Mouse (Mus musculus): ENCODE data around the gene Gm20532.

Gene Gm20532

DNA sequence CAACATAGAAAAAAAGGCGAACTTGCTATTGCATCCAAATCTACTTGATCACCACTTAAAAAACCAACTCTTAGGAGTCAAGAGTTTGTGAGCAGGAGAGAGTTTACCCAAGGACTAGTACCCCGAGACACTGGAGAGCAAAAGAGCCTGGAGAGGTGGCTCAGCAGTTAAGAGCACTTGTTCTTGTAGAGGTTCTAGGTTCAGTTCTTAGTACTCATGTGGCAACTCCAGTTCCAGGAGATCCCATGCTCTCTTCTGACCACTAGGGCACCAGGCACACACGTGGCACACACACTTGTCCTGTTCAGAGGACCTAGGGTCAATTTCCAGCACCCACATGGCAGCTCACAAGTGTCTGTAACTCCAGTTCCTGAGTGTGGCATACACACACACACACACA lies 39.6 kb downstream of the Gm20532 start:
- WGBS, result 76% methylated on average over 3 of the region's 3 CpGs

- under 1% methylated on average over 68 of the region's 70 CpGs for WGBS
Observed at GRCm38 (mm10) chr2:26627921-26628739, 41.7 kb downstream of the Gm20532 start, which contains the start of gene Fam69b. Gene Fam69b, plus strand, starts transcription at chr2:26628457.

- 25% methylated on average over 5 of the region's 5 CpGs for WGBS
Observed at GRCm38 (mm10) chr2:26628792-26629437, 42.5 kb downstream of the Gm20532 start.

DNA sequence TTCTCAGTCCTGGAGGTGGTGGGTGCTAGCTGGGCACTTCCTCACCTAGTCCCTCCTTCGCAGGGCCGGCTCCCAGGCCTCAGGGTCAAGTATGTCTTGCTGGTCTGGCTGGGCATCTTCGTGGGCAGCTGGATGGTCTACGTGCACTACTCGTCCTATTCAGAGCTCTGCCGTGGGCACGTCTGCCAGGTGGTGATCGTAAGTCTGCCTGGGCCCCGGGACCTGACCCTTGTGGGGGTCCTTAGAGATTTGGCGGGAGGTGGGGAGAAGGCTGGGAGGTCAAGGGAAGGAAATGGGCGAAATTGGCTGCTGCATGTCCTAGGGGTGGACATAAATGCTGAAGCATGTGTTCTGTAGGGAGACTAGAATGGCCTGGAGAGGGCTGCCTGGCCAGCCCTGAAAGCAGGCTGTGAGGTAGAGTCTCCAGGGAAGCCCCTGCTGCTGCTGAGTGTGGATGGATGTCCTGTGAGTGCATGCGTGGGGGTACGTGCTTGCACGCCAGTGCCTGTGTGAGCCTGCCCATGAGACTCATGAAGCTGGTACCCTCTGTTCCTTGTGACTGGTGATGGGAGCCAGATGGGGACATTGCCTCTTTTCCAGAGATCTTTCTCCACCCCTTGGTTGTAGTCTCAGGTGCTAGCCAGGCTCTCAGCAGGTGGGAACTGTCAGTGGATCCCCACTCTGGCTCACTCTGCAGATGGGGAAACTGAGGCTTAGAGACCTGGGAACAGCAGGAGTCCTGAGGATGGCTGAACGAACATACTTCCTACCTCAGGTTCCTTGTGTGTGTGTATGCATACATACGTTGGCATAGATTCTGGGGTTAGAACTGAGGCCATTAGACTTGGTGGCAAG lies 46.3 kb downstream of the Gm20532 start:
- 71% methylated on average over 16 of the region's 16 CpGs for WGBS

DNA sequence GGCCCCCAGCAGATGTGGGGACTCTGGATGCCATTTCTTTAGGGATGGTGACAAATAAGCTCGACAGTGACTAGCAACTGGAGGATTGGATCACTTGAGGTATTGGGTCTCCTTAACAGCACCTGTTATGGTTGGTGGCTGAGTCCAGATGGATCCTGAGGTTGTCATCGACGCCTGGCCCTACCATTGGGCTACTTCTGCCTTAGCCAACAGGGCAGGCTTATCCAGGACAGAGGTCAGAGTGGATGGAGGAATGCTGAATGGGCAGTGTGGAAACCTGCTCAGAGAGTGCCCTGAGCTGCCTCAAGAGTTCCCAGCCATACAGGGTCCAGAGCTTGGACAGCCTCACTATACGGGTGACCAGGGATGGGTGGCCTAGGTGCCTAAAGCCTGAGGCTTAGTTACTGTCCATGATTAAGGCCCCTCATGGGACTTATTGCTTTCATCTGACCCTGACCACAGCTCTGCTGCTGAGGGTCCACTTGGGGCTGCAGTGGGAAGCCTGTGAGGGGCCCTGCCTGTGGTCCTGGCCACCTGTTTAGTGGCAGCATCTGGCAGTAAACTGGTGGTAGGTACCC lies 47.6 kb downstream of the Gm20532 start:
- WGBS, result 60% methylated on average over 4 of the region's 4 CpGs

DNA sequence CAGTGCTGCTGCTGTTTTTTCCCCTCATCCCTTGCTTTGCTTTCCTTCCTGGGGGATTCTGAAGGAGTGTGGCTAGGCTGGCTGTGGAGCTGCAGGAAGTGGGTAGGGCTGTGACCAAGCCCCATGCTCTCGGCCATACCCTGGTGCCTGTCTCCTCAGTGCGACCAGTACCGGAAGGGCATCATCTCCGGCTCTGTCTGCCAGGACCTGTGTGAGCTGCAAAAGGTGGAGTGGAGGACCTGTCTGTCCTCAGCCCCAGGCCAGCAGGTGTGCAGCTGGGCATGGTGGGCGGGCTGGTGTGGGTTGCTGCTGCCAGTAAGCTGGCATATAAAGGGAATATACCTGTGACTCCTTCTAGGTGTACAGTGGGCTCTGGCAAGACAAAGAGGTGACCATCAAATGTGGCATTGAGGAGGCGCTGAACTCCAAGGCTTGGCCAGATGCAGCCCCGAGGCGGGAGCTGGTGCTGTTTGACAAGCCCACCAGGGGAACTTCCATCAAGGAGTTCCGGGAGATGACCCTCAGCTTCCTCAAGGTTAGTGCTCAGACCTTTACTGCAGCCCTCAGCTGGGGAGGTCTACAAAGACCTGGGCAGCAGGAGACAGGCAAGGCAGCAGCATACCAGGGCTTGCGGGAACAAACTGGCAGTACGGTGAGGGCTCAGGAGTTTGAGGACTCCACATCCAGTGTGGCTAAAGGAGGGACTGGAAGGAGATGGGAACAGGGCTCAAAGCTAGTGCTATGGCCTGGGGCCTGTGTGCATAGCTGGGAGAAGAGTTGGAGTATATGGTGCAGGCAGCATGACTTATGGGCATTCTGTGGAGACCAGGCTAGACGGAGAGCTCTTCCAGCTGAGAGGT lies 48.4 kb downstream of the Gm20532 start:
- WGBS, result 59% methylated on average over 12 of the region's 12 CpGs

- WGBS, result 66% methylated on average over 21 of the region's 21 CpGs
Observed at GRCm38 (mm10) chr2:26635489-26636324, 49.3 kb downstream of the Gm20532 start.

GRCm38 (mm10) chr2:26636325-26636635 lies 49.8 kb downstream of the Gm20532 start:
- WGBS, result 31% methylated on average over 2 of the region's 2 CpGs

DNA sequence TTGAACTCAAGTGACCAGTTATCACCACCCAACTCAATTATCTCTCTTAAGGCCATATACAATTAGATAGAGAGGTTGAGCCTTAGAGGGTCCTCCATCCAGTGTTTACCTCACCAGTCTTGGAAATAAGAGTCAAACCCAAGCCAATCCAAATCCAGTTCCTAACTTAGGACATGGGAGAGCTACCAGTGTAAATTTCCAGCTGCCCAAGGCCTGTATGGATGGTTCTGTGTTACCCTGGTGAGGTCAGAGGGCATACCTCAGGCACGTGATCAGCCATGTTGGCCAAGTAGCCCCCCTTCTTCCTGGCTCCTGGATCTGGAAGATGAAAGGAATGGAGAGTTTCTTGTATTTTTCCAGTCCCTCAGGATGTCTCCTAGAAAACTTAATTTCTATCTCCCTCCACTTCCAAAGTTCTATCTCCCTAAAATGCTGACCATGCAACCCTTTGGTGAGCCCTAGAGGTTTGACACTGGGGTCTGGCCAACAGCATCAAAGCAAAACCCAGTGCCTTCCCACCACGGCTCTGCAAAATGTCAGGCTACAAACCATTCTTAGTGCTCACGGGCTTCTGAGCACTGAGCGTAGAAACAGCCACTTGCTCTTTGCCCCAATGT lies 51.0 kb downstream of the Gm20532 start:
- 72% methylated on average over 4 of the region's 4 CpGs for WGBS

- whole genome bisulfite sequencing, result 78% methylated on average over 5 of the region's 5 CpGs
Observed at GRCm38 (mm10) chr2:26638039-26638438, 51.6 kb downstream of the Gm20532 start.

- WGBS, result 68% methylated on average over 5 of the region's 5 CpGs
Observed at GRCm38 (mm10) chr2:26638572-26638971, 52.1 kb downstream of the Gm20532 start.

GRCm38 (mm10) chr2:26639083-26639482 lies 52.6 kb downstream of the Gm20532 start:
- 10% methylated on average over 8 of the region's 8 CpGs for WGBS

GRCm38 (mm10) chr2:26639838-26640830 lies 53.7 kb downstream of the Gm20532 start:
- 5% methylated on average over 49 of the region's 49 CpGs for WGBS

- WGBS, result 90% methylated on average over 7 of the region's 7 CpGs
Observed at GRCm38 (mm10) chr2:26641006-26641647, 54.7 kb downstream of the Gm20532 start.

DNA sequence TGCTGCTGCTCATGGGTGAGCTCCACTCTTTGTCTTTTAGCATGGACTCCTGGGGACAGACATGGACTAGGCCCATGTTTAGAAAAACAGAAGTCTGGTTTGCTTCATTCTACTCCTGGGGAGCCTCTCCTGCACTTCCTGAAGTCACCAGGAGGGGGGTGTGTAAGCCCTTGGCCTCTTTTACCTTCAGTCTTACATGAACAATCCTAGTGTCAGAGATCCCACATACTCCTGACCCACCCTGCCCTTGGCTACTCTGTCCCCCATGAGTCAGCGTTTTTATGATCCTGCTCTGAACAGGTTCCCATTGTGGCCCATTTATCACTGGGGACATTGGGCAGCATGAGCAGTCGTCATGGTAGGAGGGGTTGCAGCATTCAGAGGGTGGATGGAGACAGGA lies 57.5 kb downstream of the Gm20532 start:
- WGBS, result 68% methylated on average over 2 of the region's 2 CpGs

- 16% methylated on average over 3 of the region's 3 CpGs for WGBS
Observed at GRCm38 (mm10) chr2:26646643-26647293, 60.3 kb downstream of the Gm20532 start.

DNA sequence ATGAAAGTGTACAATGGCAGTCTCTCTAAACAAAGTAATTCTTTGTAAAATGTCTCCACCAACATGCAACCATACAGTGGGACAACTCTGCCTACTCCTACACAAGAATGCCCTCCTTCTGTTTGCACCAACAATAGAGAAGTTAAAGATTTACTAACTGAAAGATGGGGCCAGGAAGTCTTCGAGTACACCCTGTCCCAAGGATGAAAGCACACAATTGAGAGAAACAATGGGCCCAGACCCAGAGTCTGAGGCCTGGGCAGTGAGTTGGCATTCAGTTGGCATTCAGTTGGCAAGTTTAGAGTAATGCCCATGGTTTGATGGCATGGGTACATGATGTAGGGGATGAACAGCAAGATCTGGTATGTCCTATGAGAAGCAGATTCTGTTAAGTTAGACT lies 68.2 kb downstream of the Gm20532 start:
- WGBS, result 43% methylated on average over 1 of the region's 1 CpGs
